Mouse (Mus musculus): ENCODE results near the gene Gnai2. TPM values are rescaled to one million over a fixed set of nuclear protein-coding genes. Genes with fewer than 3 reads are reported as not detected.

Gene Gnai2
- polyA plus RNA-seq, 1 experiment from 2014 or later, result 336 TPM

DNA sequence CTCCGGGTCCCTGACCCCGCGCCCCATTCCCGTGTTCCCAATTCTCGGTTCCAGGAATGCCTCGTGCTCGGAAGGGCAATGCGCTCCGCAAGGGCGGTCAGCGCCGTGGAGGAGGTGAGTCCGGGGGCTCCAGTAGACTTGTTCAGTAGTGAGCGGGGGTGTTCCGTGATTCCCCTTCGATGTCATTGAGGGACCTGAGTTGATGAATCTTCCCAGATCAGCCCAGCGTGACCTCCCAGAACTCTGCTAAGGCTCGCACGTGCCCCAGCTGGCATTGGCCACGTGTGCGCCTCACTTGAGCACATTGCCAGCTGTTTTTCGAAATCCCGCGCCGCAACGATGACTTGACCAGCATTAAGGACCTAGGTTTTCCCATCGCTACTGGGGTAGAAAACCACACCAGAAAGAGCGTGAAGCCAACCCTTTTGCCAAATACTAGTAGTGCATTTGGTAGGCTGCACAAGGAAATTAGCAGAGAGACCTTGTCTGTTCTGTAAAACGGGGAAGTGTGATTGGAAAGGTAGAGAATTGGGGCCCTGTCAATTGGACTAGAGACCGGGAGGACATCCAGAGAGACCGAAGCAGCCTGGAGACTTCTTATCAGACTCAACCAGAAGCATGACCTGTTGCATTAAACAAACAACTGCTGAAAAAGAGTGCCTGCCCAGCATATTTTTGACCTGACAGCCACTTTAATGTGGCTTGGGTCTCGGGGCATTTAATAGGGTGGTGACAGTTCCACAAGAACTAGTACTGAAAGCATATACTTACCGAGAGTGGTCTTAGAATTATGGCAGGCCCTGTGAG, 47.1 kb downstream of the Gnai2 start:
- 3% methylated on average over 33 of the region's 33 CpGs for WGBS
- DNase-seq (ENCODE audit: low spot score), result no peak
- H3K36me3 ChIP-seq (ENCODE audit: control insufficient read depth, insufficient read depth, low read length), result peaks cover 39% of the 10 kb centered on the region
- H3K4me2 ChIP-seq (ENCODE audit: low read length), result peak overlapping the region; percentile 89
- ATAC-seq (replicated peaks; ENCODE audit: low FRiP score, low TSS enrichment, low read depth), result no peak; the same call in 1 of the 2 replicates
- peaks cover 11% of the 10 kb centered on the region for H3K4me1 ChIP-seq (replicated peaks; ENCODE audit: control insufficient read depth, insufficient read depth, low read length)
- no peaks in the 10 kb centered on the region for H3K27me3 ChIP-seq (replicated peaks; ENCODE audit: control insufficient read depth, insufficient read depth, low read length)
- no peak overlapping the region for H3K27ac ChIP-seq (ENCODE audit: low read depth)
- H3K9ac ChIP-seq (ENCODE audit: low read length), result peak overlapping the region; percentile 65
- H3K9me3 ChIP-seq (ENCODE audit: control insufficient read depth, low read length), result no peaks in the 10 kb centered on the region
- H3K4me3 ChIP-seq (ENCODE audit: low read depth, low read length), result peak overlapping the region; percentile 77

DNA sequence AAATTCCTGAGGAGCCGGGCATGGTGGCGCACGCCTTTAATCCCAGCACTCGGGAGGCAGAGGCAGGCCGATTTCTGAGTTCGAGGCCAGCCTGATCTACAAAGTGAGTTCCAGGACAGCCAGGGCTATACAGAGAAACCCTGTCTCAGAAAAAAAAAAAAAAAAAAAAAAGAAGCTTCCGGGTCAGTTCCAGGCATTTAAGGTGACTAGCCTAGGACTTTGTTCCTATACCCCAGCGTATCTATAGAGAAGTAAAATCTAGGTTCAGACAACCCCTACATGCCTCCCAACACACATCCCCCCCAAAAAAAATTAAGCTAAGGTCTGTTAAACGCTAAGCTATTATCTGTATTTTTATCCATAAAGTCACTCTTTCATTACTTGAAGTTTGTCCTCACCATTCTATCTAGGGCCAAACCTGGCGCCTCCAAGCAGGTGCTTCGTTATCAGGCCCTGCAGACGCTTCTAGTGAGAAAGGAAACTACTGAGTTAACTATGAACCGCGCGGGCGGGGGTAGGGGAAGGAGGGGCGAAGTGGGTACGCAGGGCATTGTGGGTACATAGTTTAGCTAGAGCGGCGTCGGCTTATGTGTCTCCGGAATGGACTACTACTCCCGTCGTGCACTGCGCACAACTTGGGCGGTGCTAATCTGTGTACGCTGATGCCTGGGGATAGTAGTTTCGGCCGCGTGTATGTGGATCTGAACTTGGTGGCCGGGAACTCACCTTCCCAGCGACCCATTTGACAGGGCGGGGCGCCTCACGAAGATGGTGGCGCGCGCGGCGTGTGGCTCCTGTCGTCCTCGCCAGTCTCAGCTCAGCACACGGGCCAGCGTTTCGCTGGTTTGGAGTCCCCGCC, 48.0 kb downstream of the Gnai2 start, which contains the start of gene Ifrd2:
Ifrd2 (plus strand) TSS at position 669 of the 859 bp plus-strand sequence.
- peak within 1 kb of the TSS; percentile 77 for H3K4me3 ChIP-seq (ENCODE audit: low read depth, low read length)
- H3K36me3 ChIP-seq (ENCODE audit: control insufficient read depth, insufficient read depth, low read length), result peaks cover 34% of the 10 kb centered on the region
- DNase-seq (ENCODE audit: low spot score) (peak; percentile 94), ATAC-seq (replicated peaks; ENCODE audit: low FRiP score, low TSS enrichment, low read depth) (peak; percentile 97)
- WGBS, result 14% methylated on average over 46 of the region's 46 CpGs
- no peaks in the 10 kb centered on the region for H3K27me3 ChIP-seq (replicated peaks; ENCODE audit: control insufficient read depth, insufficient read depth, low read length)
- no peak within 1 kb of the TSS; the same call in 1 of the 2 replicates for H3K27ac ChIP-seq (ENCODE audit: low read depth)
- H3K9me3 ChIP-seq (ENCODE audit: control insufficient read depth, low read length), result no peaks in the 10 kb centered on the region
- peaks cover 11% of the 10 kb centered on the region for H3K4me1 ChIP-seq (replicated peaks; ENCODE audit: control insufficient read depth, insufficient read depth, low read length)
- peak within 1 kb of the TSS; percentile 65 for H3K9ac ChIP-seq (ENCODE audit: low read length)
- H3K4me2 ChIP-seq (ENCODE audit: low read length), result peak within 1 kb of the TSS; percentile 89

DNA sequence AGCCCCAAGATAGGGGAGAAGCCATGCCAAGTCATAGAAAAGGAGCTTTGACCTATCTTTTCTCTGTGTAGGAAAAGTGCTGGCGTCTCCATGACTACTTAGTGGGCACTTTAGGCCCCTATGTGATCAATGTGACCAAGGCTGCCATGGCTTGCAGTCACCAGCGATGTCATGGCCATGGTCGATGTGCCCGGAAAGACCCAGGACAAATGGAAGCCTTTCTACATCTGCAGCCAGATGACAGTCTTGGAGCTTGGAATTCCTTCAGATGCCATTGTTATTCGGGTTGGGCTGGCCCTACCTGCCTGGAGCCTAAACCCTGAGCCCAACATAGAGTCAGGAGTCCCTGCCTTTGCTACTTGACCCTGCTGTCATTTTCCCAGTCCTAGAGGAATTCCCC, 48.7 kb downstream of the Gnai2 start:
- Histone ChIP-seq H3K4me1 (replicated peaks; ENCODE audit: control insufficient read depth, insufficient read depth, low read length) (peaks cover 11% of the 10 kb centered on the region), H3K4me2 (ENCODE audit: low read length) (no peak overlapping the region), H3K36me3 (ENCODE audit: control insufficient read depth, insufficient read depth, low read length) (peaks cover 27% of the 10 kb centered on the region), H3K27me3 (replicated peaks; ENCODE audit: control insufficient read depth, insufficient read depth, low read length) (no peaks in the 10 kb centered on the region), H3K4me3 (ENCODE audit: low read depth, low read length) (no peak overlapping the region), H3K27ac (ENCODE audit: low read depth) (no peak overlapping the region), H3K9me3 (ENCODE audit: control insufficient read depth, low read length) (no peaks in the 10 kb centered on the region), H3K9ac (ENCODE audit: low read length) (no peak overlapping the region)
- no peak for ATAC-seq (replicated peaks; ENCODE audit: low FRiP score, low TSS enrichment, low read depth)
- no peak for DNase-seq (ENCODE audit: low spot score)
- WGBS, result 92% methylated on average over 5 of the region's 5 CpGs

DNA sequence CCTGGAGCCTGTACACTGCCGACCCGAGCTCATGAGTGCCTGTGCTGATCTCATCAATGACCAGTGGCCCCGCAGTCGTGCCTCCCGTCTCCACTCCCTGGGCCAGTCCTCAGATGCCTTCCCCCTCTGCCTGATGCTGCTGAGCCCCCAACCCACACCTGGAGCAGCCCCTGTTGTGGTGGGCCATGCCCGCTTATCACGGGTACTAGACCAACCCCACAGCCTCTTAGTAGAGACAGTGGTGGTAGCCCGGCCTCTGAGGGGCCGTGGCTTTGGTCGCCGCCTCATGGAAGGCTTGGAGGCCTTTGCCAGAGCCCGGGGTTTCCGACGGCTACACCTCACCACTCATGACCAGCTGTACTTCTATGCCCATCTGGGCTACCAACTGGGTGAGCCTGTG, 52.0 kb downstream of the Gnai2 start:
- Histone ChIP-seq H3K27ac (ENCODE audit: low read depth) (no peak overlapping the region), H3K36me3 (ENCODE audit: control insufficient read depth, insufficient read depth, low read length) (peaks cover 6% of the 10 kb centered on the region; the same call in 1 of the 2 replicates), H3K4me2 (ENCODE audit: low read length) (no peak overlapping the region), H3K27me3 (replicated peaks; ENCODE audit: control insufficient read depth, insufficient read depth, low read length) (no peaks in the 10 kb centered on the region), H3K9me3 (ENCODE audit: control insufficient read depth, low read length) (no peaks in the 10 kb centered on the region), H3K4me3 (ENCODE audit: low read depth, low read length) (no peak overlapping the region), H3K4me1 (replicated peaks; ENCODE audit: control insufficient read depth, insufficient read depth, low read length) (peaks cover 5% of the 10 kb centered on the region), H3K9ac (ENCODE audit: low read length) (no peak overlapping the region)
- no peak for ATAC-seq (replicated peaks; ENCODE audit: low FRiP score, low TSS enrichment, low read depth)
- WGBS, result 91% methylated on average over 14 of the region's 14 CpGs
- no peak for DNase-seq (ENCODE audit: low spot score)

DNA sequence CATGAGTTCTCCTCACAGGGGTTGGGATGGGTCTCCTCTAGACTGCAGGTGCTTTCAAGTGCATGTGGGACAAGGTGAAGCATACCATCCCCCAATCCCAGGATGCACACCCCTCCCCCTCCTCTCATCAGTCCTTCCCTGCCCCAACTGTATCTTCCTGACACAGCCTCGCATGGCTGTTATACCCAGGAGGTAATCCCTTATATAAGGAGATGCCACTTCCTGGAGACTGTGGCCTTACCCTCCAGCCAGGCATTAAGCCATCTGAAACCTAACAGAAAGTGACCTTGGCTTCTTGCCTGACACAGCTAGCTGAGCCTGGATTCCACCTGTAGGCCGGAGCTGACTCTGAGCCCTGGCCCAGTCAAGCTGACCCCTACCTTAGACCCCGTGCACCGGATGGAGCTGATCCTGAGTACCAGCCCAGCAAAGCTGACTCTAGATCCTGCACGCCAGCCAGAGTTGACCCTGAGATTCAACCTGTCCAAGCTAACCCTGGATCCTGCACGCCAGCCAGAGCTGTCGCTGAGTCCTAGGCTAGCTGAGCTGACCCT, 52.6 kb downstream of the Gnai2 start:
- H3K36me3 ChIP-seq (ENCODE audit: control insufficient read depth, insufficient read depth, low read length), result peaks cover 6% of the 10 kb centered on the region; the same call in 1 of the 2 replicates
- H3K27me3 ChIP-seq (replicated peaks; ENCODE audit: control insufficient read depth, insufficient read depth, low read length), result no peaks in the 10 kb centered on the region
- no peak overlapping the region for H3K4me2 ChIP-seq (ENCODE audit: low read length)
- ATAC-seq (replicated peaks; ENCODE audit: low FRiP score, low TSS enrichment, low read depth), result no peak
- no peak overlapping the region for H3K27ac ChIP-seq (ENCODE audit: low read depth)
- H3K9ac ChIP-seq (ENCODE audit: low read length), result no peak overlapping the region
- H3K4me1 ChIP-seq (replicated peaks; ENCODE audit: control insufficient read depth, insufficient read depth, low read length), result peaks cover 3% of the 10 kb centered on the region; the same call in 1 of the 2 replicates
- no peak for DNase-seq (ENCODE audit: low spot score)
- H3K9me3 ChIP-seq (ENCODE audit: control insufficient read depth, low read length), result no peaks in the 10 kb centered on the region
- WGBS, result 89% methylated on average over 7 of the region's 7 CpGs
- H3K4me3 ChIP-seq (ENCODE audit: low read depth, low read length), result no peak overlapping the region

DNA sequence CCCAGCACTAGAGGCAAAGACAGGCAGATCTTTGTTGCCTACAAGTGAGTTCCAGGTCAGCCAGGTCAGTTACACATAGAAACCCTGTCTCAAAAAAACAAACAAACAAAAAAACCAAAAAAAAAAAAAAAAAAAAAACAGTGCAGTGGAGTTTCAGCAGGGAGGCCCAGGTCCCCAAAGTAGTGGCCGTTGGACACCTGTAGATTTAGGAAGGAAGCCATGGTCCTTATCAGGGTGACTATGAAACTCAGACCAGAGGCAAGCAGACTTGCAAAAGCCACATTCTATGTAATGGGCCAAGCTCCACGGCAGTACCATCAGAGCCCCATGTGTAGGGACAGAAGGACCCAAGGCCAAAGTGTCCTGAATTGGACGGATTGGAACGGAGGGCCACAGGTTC, 53.6 kb downstream of the Gnai2 start:
- Histone ChIP-seq H3K4me3 (ENCODE audit: low read depth, low read length) (peak overlapping the region; percentile 58), H3K4me2 (ENCODE audit: low read length) (peak overlapping the region; percentile 77), H3K9me3 (ENCODE audit: control insufficient read depth, low read length) (no peaks in the 10 kb centered on the region), H3K4me1 (replicated peaks; ENCODE audit: control insufficient read depth, insufficient read depth, low read length) (peaks cover 7% of the 10 kb centered on the region), H3K27ac (ENCODE audit: low read depth) (no peak overlapping the region), H3K27me3 (replicated peaks; ENCODE audit: control insufficient read depth, insufficient read depth, low read length) (no peaks in the 10 kb centered on the region), H3K9ac (ENCODE audit: low read length) (peak overlapping the region; percentile 67), H3K36me3 (ENCODE audit: control insufficient read depth, insufficient read depth, low read length) (peaks cover 6% of the 10 kb centered on the region; the same call in 1 of the 2 replicates)
- WGBS, result 69% methylated on average over 4 of the region's 4 CpGs
- DNase-seq (ENCODE audit: low spot score) (no peak), ATAC-seq (replicated peaks; ENCODE audit: low FRiP score, low TSS enrichment, low read depth) (no peak)

DNA sequence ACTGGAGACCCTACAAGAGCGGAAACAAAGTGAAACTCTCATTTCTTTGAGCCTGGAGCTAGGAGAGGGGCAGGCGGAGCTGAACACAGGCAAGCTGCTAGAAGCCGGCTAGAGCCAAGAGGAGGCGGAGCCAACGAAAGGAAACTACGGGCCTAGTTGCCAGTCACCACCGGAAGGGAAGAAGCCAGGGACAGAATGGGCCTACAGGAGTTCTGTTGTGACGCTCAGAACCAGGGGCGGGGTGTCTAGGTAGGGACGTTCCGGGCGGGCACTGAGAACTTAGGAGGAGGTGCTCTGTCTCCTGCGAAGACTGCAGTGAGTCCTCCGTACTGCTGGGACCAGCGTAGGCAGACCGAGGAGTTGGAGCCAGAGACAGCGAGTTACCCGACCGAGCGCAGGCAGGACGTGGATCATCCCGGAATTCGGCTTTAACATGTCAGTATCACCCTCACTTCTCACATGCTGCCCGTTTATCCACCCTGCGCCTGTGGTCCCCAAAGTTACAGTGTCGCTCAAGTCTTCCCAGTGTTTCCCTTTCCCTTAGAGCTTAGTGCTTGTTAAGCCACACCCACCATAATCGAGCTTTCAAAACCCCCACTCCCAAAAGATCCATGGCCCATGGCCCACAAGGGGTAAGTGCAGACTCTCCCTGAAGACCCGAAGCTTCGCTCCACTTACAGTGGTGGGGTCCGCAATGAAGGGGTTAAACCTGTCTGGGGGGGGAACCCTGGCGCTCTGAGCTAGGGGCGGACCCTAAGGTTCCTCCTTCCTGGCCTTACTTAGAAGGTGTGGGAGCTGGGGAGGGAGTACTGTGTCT, 54.5 kb downstream of the Gnai2 start, which contains the start of gene Hyal3:
Hyal3 (plus strand) TSS at position 318 of the 817 bp plus-strand sequence.
- H3K4me2 ChIP-seq (ENCODE audit: low read length), result peak within 1 kb of the TSS; percentile 77
- peak within 1 kb of the TSS; percentile 67 for H3K9ac ChIP-seq (ENCODE audit: low read length)
- H3K36me3 ChIP-seq (ENCODE audit: control insufficient read depth, insufficient read depth, low read length), result peaks cover 6% of the 10 kb centered on the region; the same call in 1 of the 2 replicates
- no peaks in the 10 kb centered on the region for H3K27me3 ChIP-seq (replicated peaks; ENCODE audit: control insufficient read depth, insufficient read depth, low read length)
- peak within 1 kb of the TSS; percentile 91 for H3K27ac ChIP-seq (ENCODE audit: low read depth)
- peak; percentile 88 for DNase-seq (ENCODE audit: low spot score)
- H3K4me1 ChIP-seq (replicated peaks; ENCODE audit: control insufficient read depth, insufficient read depth, low read length), result peaks cover 7% of the 10 kb centered on the region
- ATAC-seq (replicated peaks; ENCODE audit: low FRiP score, low TSS enrichment, low read depth), result peak; percentile 62
- WGBS, result under 1% methylated on average over 32 of the region's 32 CpGs
- no peaks in the 10 kb centered on the region for H3K9me3 ChIP-seq (ENCODE audit: control insufficient read depth, low read length)
- peak within 1 kb of the TSS; percentile 58 for H3K4me3 ChIP-seq (ENCODE audit: low read depth, low read length)

Measured in intestine, embryonic 14.5 days (tissue).